Mouse (Mus musculus): ENCODE measurements around the gene Lipt1.
A peak's percentile ranks its signal among the peaks of the same experiment; 100 is the strongest.

The Lipt1 gene

GRCm38 (mm10) chr1:37871704-37872103 lies at the start of gene Lipt1:
Lipt1 (plus strand) TSS chr1:37871738.
- DNase-seq (ENCODE audit: low read depth), result no peak

- no peak for DNase-seq (ENCODE audit: low read depth)
Observed at GRCm38 (mm10) chr1:37831681-37832080, 39.9 kb upstream of the Lipt1 start.

- no peak for DNase-seq (ENCODE audit: low read depth)
Observed at GRCm38 (mm10) chr1:37846878-37847277, 24.7 kb upstream of the Lipt1 start.

GRCm38 (mm10) chr1:37850696-37851095 lies 20.8 kb upstream of the Lipt1 start:
- DNase-seq (ENCODE audit: low read depth), result no peak

- DNase-seq (ENCODE audit: low read depth), result peak; percentile 100
Observed at GRCm38 (mm10) chr1:37864511-37865400, 6.8 kb upstream of the Lipt1 start.

- DNase-seq (ENCODE audit: low read depth), result no peak
Observed at GRCm38 (mm10) chr1:37865401-37866215, 5.9 kb upstream of the Lipt1 start.

GRCm38 (mm10) chr1:37866286-37866685 lies 5.3 kb upstream of the Lipt1 start, which contains the start of gene Tsga10:
Tsga10 (minus strand) TSS chr1:37866429.
- DNase-seq (ENCODE audit: low read depth), result no peak

GRCm38 (mm10) chr1:37867056-37867455 lies 4.5 kb upstream of the Lipt1 start:
- peak; percentile 66 for DNase-seq (ENCODE audit: low read depth)

GRCm38 (mm10) chr1:37867684-37868322 lies 3.7 kb upstream of the Lipt1 start:
- DNase-seq (ENCODE audit: low read depth), result no peak

GRCm38 (mm10) chr1:37868640-37869039 lies 2.9 kb upstream of the Lipt1 start:
- DNase-seq (ENCODE audit: low read depth), result no peak

GRCm38 (mm10) chr1:37869362-37869761 lies 2.2 kb upstream of the Lipt1 start:
- no peak for DNase-seq (ENCODE audit: low read depth)

- DNase-seq (ENCODE audit: low read depth), result peak; percentile 92
Observed at GRCm38 (mm10) chr1:37872131-37873067, 861 bp downstream of the Lipt1 start.

- DNase-seq (ENCODE audit: low read depth), result no peak
Observed at GRCm38 (mm10) chr1:37873157-37873556, 1.6 kb downstream of the Lipt1 start.

- no peak for DNase-seq (ENCODE audit: low read depth)
Observed at GRCm38 (mm10) chr1:37877736-37878460, 6.4 kb downstream of the Lipt1 start.

- DNase-seq (ENCODE audit: low read depth), result no peak
Observed at GRCm38 (mm10) chr1:37883411-37883810, 11.9 kb downstream of the Lipt1 start.

GRCm38 (mm10) chr1:37884451-37884850 lies 12.9 kb downstream of the Lipt1 start:
- peak; percentile 61 for DNase-seq (ENCODE audit: low read depth)

GRCm38 (mm10) chr1:37889206-37889605 lies 17.7 kb downstream of the Lipt1 start:
- no peak for DNase-seq (ENCODE audit: low read depth)

- peak; percentile 96 for DNase-seq (ENCODE audit: low read depth)
Observed at GRCm38 (mm10) chr1:37890025-37890652, 18.6 kb downstream of the Lipt1 start, which contains the start of the genes Mitd1 and Mrpl30. Mitd1 (minus strand) TSS chr1:37890411. Mrpl30 (plus strand) TSS chr1:37890477.

GRCm38 (mm10) chr1:37891400-37891799 lies 19.9 kb downstream of the Lipt1 start:
- peak; percentile 48 for DNase-seq (ENCODE audit: low read depth)

GRCm38 (mm10) chr1:37894606-37895005 lies 23.1 kb downstream of the Lipt1 start:
- no peak for DNase-seq (ENCODE audit: low read depth)

Measured in naive thymus-derived CD4-positive, alpha-beta T cell, adult 2 months (primary cell).